Mouse (Mus musculus): ENCODE results near the gene Tcp11l2. TPM values are rescaled to one million over a fixed set of nuclear protein-coding genes. Genes with fewer than 3 reads are reported as not detected.
A peak's percentile ranks its signal among the peaks of the same experiment; 100 is the strongest.

Gene Tcp11l2
- polyA plus RNA-seq, 1 experiment from 2014 or later, result 9.8 TPM

GRCm38 (mm10) chr10:84621826-84622790, 45.7 kb downstream of the Tcp11l2 start, which contains the start of gene Polr3b:
Polr3b (plus strand) TSS chr10:84622292.
- no peaks in the 10 kb centered on the region for H3K36me3 ChIP-seq (ENCODE audit: control insufficient read depth, insufficient read depth, low read length)
- peak within 1 kb of the TSS; percentile 84 for H3K4me2 ChIP-seq (ENCODE audit: low read length)
- peaks cover 9% of the 10 kb centered on the region; the same call in 1 of the 2 replicates for H3K4me1 ChIP-seq (replicated peaks; ENCODE audit: control insufficient read depth, insufficient read depth, low read length)
- peak; percentile 96 for DNase-seq (ENCODE audit: low spot score)
- peak; percentile 97 for ATAC-seq (replicated peaks; ENCODE audit: low FRiP score, low TSS enrichment, low read depth)
- peak within 1 kb of the TSS; percentile 76 for H3K4me3 ChIP-seq (ENCODE audit: low read depth, low read length)
- 7% methylated on average over 53 of the region's 53 CpGs for WGBS
- H3K9ac ChIP-seq (ENCODE audit: low read length), result peak within 1 kb of the TSS; percentile 59
- no peaks in the 10 kb centered on the region for H3K9me3 ChIP-seq (ENCODE audit: control insufficient read depth, low read length)
- H3K27me3 ChIP-seq (replicated peaks; ENCODE audit: control insufficient read depth, insufficient read depth, low read length), result no peaks in the 10 kb centered on the region
- peak within 1 kb of the TSS; percentile 95 for H3K27ac ChIP-seq (ENCODE audit: low read depth)

GRCm38 (mm10) chr10:84631182-84631581, 54.8 kb downstream of the Tcp11l2 start:
- no peak overlapping the region for H3K9ac ChIP-seq (ENCODE audit: low read length)
- ATAC-seq (replicated peaks; ENCODE audit: low FRiP score, low TSS enrichment, low read depth) (no peak), DNase-seq (ENCODE audit: low spot score) (peak; percentile 54)
- H3K36me3 ChIP-seq (ENCODE audit: control insufficient read depth, insufficient read depth, low read length), result peaks cover 43% of the 10 kb centered on the region
- no peaks in the 10 kb centered on the region for H3K9me3 ChIP-seq (ENCODE audit: control insufficient read depth, low read length)
- 66% methylated on average over 5 of the region's 5 CpGs for WGBS
- H3K4me3 ChIP-seq (ENCODE audit: low read depth, low read length), result no peak overlapping the region
- H3K27ac ChIP-seq (ENCODE audit: low read depth), result no peak overlapping the region
- no peaks in the 10 kb centered on the region for H3K27me3 ChIP-seq (replicated peaks; ENCODE audit: control insufficient read depth, insufficient read depth, low read length)
- H3K4me2 ChIP-seq (ENCODE audit: low read length), result no peak overlapping the region
- H3K4me1 ChIP-seq (replicated peaks; ENCODE audit: control insufficient read depth, insufficient read depth, low read length), result no peaks in the 10 kb centered on the region

- Histone ChIP-seq H3K9ac (ENCODE audit: low read length) (no peak overlapping the region), H3K9me3 (ENCODE audit: control insufficient read depth, low read length) (no peaks in the 10 kb centered on the region), H3K27ac (ENCODE audit: low read depth) (no peak overlapping the region), H3K4me3 (ENCODE audit: low read depth, low read length) (no peak overlapping the region), H3K4me2 (ENCODE audit: low read length) (no peak overlapping the region), H3K36me3 (ENCODE audit: control insufficient read depth, insufficient read depth, low read length) (peaks cover 46% of the 10 kb centered on the region), H3K4me1 (replicated peaks; ENCODE audit: control insufficient read depth, insufficient read depth, low read length) (no peaks in the 10 kb centered on the region), H3K27me3 (replicated peaks; ENCODE audit: control insufficient read depth, insufficient read depth, low read length) (no peaks in the 10 kb centered on the region)
- 88% methylated on average over 4 of the region's 4 CpGs for WGBS
- DNase-seq (ENCODE audit: low spot score) (no peak), ATAC-seq (replicated peaks; ENCODE audit: low FRiP score, low TSS enrichment, low read depth) (no peak)
Observed at GRCm38 (mm10) chr10:84632005-84632404, 55.6 kb downstream of the Tcp11l2 start.

GRCm38 (mm10) chr10:84636656-84637055, 60.2 kb downstream of the Tcp11l2 start:
- Histone ChIP-seq H3K9me3 (ENCODE audit: control insufficient read depth, low read length) (no peaks in the 10 kb centered on the region), H3K4me1 (replicated peaks; ENCODE audit: control insufficient read depth, insufficient read depth, low read length) (no peaks in the 10 kb centered on the region), H3K4me3 (ENCODE audit: low read depth, low read length) (no peak overlapping the region), H3K36me3 (ENCODE audit: control insufficient read depth, insufficient read depth, low read length) (peaks cover 57% of the 10 kb centered on the region), H3K4me2 (ENCODE audit: low read length) (no peak overlapping the region), H3K27ac (ENCODE audit: low read depth) (no peak overlapping the region), H3K9ac (ENCODE audit: low read length) (no peak overlapping the region), H3K27me3 (replicated peaks; ENCODE audit: control insufficient read depth, insufficient read depth, low read length) (no peaks in the 10 kb centered on the region)
- WGBS, result 92% methylated on average over 10 of the region's 10 CpGs
- ATAC-seq (replicated peaks; ENCODE audit: low FRiP score, low TSS enrichment, low read depth) (no peak), DNase-seq (ENCODE audit: low spot score) (no peak)

- H3K27ac ChIP-seq (ENCODE audit: low read depth), result no peak overlapping the region
- H3K4me1 ChIP-seq (replicated peaks; ENCODE audit: control insufficient read depth, insufficient read depth, low read length), result no peaks in the 10 kb centered on the region
- peaks cover 47% of the 10 kb centered on the region for H3K36me3 ChIP-seq (ENCODE audit: control insufficient read depth, insufficient read depth, low read length)
- H3K9ac ChIP-seq (ENCODE audit: low read length), result no peak overlapping the region
- DNase-seq (ENCODE audit: low spot score), result no peak
- WGBS, result 83% methylated on average over 4 of the region's 4 CpGs
- H3K27me3 ChIP-seq (replicated peaks; ENCODE audit: control insufficient read depth, insufficient read depth, low read length), result no peaks in the 10 kb centered on the region
- no peak for ATAC-seq (replicated peaks; ENCODE audit: low FRiP score, low TSS enrichment, low read depth)
- no peak overlapping the region for H3K4me2 ChIP-seq (ENCODE audit: low read length)
- no peak overlapping the region for H3K4me3 ChIP-seq (ENCODE audit: low read depth, low read length)
- no peaks in the 10 kb centered on the region for H3K9me3 ChIP-seq (ENCODE audit: control insufficient read depth, low read length)
Observed at GRCm38 (mm10) chr10:84638382-84638781, 62.0 kb downstream of the Tcp11l2 start.

- no peak for DNase-seq (ENCODE audit: low spot score)
- no peaks in the 10 kb centered on the region for H3K4me1 ChIP-seq (replicated peaks; ENCODE audit: control insufficient read depth, insufficient read depth, low read length)
- no peaks in the 10 kb centered on the region for H3K9me3 ChIP-seq (ENCODE audit: control insufficient read depth, low read length)
- H3K36me3 ChIP-seq (ENCODE audit: control insufficient read depth, insufficient read depth, low read length), result peaks cover 39% of the 10 kb centered on the region
- no peak overlapping the region for H3K9ac ChIP-seq (ENCODE audit: low read length)
- 56% methylated on average over 4 of the region's 4 CpGs for WGBS
- H3K4me3 ChIP-seq (ENCODE audit: low read depth, low read length), result no peak overlapping the region
- ATAC-seq (replicated peaks; ENCODE audit: low FRiP score, low TSS enrichment, low read depth), result no peak
- H3K27ac ChIP-seq (ENCODE audit: low read depth), result no peak overlapping the region
- no peaks in the 10 kb centered on the region for H3K27me3 ChIP-seq (replicated peaks; ENCODE audit: control insufficient read depth, insufficient read depth, low read length)
- no peak overlapping the region for H3K4me2 ChIP-seq (ENCODE audit: low read length)
Observed at GRCm38 (mm10) chr10:84639525-84640287, 63.3 kb downstream of the Tcp11l2 start.

- Histone ChIP-seq H3K27me3 (replicated peaks; ENCODE audit: control insufficient read depth, insufficient read depth, low read length) (no peaks in the 10 kb centered on the region), H3K9me3 (ENCODE audit: control insufficient read depth, low read length) (no peaks in the 10 kb centered on the region), H3K9ac (ENCODE audit: low read length) (no peak overlapping the region), H3K4me1 (replicated peaks; ENCODE audit: control insufficient read depth, insufficient read depth, low read length) (no peaks in the 10 kb centered on the region), H3K4me2 (ENCODE audit: low read length) (no peak overlapping the region), H3K36me3 (ENCODE audit: control insufficient read depth, insufficient read depth, low read length) (peaks cover 32% of the 10 kb centered on the region), H3K27ac (ENCODE audit: low read depth) (no peak overlapping the region), H3K4me3 (ENCODE audit: low read depth, low read length) (no peak overlapping the region)
- no peak for ATAC-seq (replicated peaks; ENCODE audit: low FRiP score, low TSS enrichment, low read depth)
- no peak for DNase-seq (ENCODE audit: low spot score)
- WGBS, result 93% methylated on average over 7 of the region's 7 CpGs
Observed at GRCm38 (mm10) chr10:84640861-84641260, 64.4 kb downstream of the Tcp11l2 start.

GRCm38 (mm10) chr10:84641576-84641975, 65.2 kb downstream of the Tcp11l2 start:
- H3K9ac ChIP-seq (ENCODE audit: low read length), result no peak overlapping the region
- no peak overlapping the region for H3K27ac ChIP-seq (ENCODE audit: low read depth)
- no peak overlapping the region for H3K4me3 ChIP-seq (ENCODE audit: low read depth, low read length)
- H3K4me1 ChIP-seq (replicated peaks; ENCODE audit: control insufficient read depth, insufficient read depth, low read length), result no peaks in the 10 kb centered on the region
- ATAC-seq (replicated peaks; ENCODE audit: low FRiP score, low TSS enrichment, low read depth) (no peak), DNase-seq (ENCODE audit: low spot score) (no peak)
- 69% methylated on average over 2 of the region's 2 CpGs for WGBS
- peaks cover 32% of the 10 kb centered on the region for H3K36me3 ChIP-seq (ENCODE audit: control insufficient read depth, insufficient read depth, low read length)
- H3K27me3 ChIP-seq (replicated peaks; ENCODE audit: control insufficient read depth, insufficient read depth, low read length), result no peaks in the 10 kb centered on the region
- H3K4me2 ChIP-seq (ENCODE audit: low read length), result no peak overlapping the region
- H3K9me3 ChIP-seq (ENCODE audit: control insufficient read depth, low read length), result no peaks in the 10 kb centered on the region
